Mouse (Mus musculus) activated CD4-positive, CD25-positive, alpha-beta regulatory T cell, adult 9 weeks (primary cell): ENCODE results near the gene Fgfr1op2. TPM values are rescaled to one million over a fixed set of nuclear protein-coding genes. Genes with fewer than 3 reads are reported as not detected.

Experiments used
- polyA plus RNA-seq: library from polyadenylated mRNA; unstranded; fragments of 100-300 nt; shearing (Covaris generic); gene quantifications from one replicate; pipeline ENCODE4 v1.2.1, GENCODE M21; 2017

Gene Fgfr1op2
- 213 TPM for polyA plus RNA-seq

DNA sequence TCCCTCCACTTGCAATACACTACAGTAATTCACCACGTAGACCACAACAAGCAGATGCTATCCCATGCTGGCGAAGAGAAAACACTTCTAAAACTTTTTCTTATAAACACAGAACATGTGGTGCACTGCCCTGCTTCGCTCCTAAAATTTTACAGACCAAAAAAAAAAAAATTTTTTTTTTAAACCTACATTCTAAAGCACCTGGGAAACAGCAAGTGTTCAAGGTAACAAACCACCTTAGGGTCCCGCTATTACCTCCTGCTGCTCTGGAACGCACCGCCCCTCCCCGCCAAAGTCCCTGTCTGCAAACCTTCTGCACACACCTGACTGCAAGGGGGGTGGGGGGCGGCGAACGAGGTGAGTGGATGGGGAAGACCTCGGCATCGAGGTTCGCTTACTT lies at the start of gene Fgfr1op2:
Fgfr1op2 (plus strand) TSS at position 301 of the 400 bp plus-strand sequence.

DNA sequence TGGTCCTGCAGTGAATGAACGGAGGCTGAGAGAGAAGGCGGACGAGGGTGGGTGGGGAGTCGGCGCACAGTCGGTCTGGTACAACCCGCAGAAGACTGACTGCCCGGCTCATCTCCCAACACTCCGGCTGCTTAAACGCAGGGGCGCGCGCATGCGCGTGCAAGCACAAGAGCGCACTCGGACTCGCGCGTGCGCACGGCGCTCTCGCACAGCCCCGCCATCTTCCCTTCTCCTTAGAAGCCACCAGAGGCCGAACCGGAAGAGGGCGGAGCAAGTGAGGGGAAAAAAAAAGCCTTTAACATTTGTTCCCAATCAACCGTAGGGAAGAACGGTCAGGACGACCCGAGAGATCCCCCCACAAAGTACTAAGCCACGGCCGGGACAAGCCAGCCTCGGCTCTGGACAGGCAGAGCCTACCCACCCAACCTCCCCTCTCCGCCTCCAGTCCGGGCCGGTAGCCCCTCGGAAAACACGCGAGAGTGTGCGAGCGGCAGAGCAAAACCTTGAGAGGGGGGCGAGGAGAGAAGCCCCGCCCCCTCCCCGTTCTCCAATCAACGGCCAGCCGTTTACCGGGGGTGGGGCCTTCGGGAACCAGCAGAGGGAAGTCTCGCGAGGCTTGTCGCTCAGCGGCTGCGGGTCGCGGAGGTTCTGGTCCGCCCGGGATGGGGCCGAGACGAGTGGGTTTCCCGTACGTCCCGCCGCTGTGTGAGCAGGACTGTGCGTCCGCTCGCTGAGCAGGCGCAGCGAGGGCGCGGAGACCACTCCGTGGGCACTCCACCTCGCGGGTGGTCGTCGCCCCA lies 507 bp downstream of the Fgfr1op2 start, which contains the start of gene Ints13:
Ints13 (minus strand) TSS at position 526 of the 800 bp plus-strand sequence.

DNA sequence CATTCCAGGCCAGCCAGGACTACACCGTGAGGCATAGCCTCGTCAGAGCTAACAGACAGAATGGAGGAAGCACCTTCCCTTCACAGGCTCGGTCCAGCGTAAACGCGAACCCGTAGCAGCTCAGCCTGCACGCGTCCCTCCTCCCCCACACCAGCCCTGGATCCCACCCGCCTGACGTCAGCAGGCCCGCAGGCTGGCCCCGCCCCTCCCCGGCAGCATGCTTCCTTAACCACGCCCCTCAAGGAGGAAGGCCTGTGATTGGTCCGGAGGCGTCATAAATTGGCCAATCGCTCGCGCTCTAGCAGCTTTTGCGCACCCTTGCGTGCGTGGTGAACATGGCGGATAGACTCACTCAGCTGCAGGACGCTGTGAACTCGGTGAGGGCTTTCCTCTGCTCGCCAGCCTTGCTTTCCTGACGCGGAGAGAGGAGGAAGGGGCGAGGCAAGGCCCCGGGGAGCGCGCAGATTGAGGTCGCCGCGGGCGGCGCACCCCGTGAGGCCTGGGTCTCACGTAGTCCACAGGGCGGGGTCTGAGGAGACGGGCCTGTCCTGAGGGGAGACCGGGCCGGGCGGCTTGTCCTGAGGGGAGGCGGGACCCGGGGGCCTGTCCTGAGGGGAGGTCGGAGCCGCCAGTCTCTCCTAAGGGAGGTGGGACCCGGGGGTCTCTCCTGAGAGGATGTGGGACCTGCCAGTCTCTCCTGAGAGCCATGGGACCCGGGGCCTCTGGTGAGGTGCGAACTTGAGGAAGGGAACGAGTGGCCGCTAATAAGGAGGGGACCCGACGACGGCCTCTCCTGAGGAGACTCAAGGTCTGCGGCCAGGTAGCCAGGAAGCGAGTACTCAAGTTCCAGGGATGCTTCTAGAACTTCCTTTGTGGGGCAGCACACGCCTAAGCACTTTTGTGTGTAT lies 65.5 kb downstream of the Fgfr1op2 start, which contains the start of the genes Med21 and Tm7sf3:
Med21 (plus strand) TSS at position 272 of the 908 bp plus-strand sequence.
Tm7sf3 (minus strand) TSS at position 549 of the 908 bp plus-strand sequence.

Other genes starting within 250 kb of the Fgfr1op2 start
- gene Itpr2, start 75.0 kb upstream of the Fgfr1op2 start, polyA plus RNA-seq: 268 TPM
- gene Ints13, start 632 bp downstream of the Fgfr1op2 start, polyA plus RNA-seq: 111 TPM
- 93.2 TPM for gene Med21, start 65.3 kb downstream of the Fgfr1op2 start, polyA plus RNA-seq
- 2.7 TPM for gene Tm7sf3, start 65.6 kb downstream of the Fgfr1op2 start, polyA plus RNA-seq
- 9.7 TPM for gene Stk38l, start 147.8 kb downstream of the Fgfr1op2 start, polyA plus RNA-seq
- not detected for gene Arntl2, start 218.9 kb downstream of the Fgfr1op2 start, polyA plus RNA-seq